Mouse (Mus musculus) c-Kit-positive CD71-negative TER-119-negative erythroid progenitor cells, embryonic 14.5 days (primary cell): ENCODE results near the gene Kdm8.
"Not testable (repeated sequence)": the region's sequence is repeated elsewhere in the genome, so short reads cannot be mapped to it uniquely, and the experiment has no call there.

Source experiments
- DNase-seq: peaks from one replicate; pipeline ENCODE4 v3.0.0-alpha.2; 2013; ENCODE audit warnings: low read depth

Gene Kdm8

DNA sequence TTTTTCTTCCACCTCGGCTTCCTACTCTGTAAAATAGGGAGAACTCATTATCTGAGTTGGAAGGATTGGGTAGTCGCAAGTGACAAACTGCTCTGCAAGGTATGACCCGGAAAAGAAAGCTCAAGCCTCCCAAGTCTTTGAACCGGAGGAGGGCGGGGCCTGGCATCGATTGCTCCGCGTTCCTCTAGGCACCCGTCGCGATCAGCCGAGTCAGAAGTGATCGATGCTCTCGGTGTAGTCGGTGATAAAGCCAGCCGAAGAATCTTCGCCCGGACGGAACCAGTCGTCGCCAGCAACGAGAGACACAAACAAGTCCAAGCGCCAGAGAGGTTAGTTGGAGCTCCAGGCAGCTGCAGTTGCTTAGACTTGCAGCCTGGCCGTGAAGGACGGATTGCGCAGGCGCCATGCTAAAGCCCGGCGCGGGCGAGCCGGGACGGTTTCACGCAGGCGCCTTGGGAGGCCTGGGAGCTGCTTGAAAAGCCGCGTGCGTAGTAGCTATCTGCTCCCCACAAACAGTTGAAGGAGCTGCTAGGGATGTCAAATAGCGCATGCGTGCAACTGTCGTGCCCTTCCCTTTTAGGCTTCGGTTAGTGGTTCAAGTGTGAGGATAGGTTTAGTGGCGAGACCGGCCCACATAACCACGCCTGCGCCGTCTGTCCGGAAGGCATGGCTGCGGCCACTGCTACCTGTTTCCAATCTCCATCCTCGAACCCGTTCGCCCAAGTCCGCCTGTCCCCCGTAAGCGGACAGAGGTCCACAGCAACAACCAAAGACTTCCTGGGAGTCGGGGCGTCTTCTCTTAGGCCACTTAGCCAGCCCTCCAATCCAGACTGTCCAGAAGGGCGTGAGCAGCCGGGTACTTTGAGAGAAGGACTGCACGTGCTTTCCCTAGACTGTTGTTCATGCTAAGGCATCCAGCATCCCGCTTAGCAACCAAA lies at the start of gene Kdm8:
Kdm8 (plus strand) TSS at position 213 of the 938 bp plus-strand sequence.
- peak; percentile 92 for DNase-seq

DNA sequence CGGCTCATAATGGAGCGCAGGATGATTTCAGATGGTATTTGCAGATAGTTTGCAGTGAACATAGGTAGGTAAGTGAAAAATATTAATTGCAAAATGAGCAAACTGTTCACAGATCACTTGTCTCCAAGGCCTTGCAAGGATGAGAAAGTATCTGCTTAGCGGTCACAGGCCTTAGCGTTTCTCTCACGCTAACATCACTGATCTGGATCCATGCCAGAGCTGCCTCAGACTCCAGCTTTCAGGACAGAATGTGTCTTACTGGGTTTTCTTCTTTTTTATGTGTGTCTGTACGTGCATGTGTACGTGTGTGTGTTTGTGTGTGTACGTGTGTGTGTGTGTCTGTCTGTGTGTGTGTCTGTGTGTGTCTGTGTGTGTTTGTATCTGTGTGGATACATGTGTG lies 46.4 kb upstream of the Kdm8 start:
- no peak for DNase-seq

DNA sequence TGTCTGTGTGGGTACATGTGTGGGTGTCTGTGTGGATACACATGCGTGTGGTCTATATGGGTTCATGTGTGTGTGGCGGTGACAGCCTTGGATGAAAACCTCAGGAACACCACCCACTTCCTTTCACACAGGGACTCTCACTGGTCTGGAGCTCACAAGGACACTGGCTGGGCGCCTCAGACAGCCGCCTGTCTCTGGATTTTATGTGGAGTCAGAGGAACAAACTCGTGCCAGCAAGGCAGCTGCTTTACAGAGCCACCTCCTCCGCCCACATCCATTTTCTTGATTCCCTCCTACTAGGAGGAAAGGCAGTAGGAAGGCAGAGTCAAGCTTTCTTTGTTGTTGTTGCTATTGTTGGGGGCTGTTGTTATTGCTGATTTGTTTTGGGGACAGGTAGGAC lies 45.8 kb upstream of the Kdm8 start:
- no peak for DNase-seq

DNA sequence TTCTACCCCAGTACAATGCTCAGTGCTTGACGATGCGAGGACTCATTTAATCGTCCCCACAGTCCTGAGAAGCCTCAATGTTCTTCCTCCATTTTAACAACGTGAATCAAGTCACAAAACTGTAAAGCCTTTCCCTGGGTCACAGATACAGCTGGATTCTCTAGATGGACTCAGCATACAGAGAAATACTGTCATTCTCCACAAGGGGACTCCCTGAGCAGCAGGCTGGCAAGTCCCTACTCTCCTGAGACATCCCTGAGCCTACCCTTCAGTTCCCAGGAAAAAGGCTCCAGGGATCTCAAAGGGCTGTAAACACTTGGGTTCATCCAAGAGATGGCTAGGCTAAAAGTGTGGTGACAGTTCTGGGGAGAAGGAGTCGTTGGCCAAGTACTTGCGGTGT lies 37.3 kb upstream of the Kdm8 start:
- DNase-seq, result no peak

DNA sequence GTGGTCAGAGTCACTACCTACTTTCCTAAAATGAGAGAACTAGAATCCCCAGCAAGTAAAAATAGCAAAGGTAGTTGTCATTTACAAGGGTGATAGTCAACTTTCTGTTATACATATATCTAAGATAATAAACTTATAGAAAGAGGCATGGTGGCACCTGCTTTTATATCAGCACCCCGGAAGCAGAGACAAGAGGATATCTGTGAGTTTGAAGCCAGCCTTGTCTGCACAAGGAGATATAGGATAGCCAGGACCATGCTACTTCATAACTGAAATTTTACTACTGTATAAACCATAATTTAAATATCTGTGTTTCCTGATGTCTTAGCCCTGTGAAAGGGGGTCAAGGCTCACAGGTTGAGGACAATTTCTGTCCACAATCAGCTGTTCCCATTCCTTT lies 29.4 kb upstream of the Kdm8 start:
- DNase-seq, result no peak

DNA sequence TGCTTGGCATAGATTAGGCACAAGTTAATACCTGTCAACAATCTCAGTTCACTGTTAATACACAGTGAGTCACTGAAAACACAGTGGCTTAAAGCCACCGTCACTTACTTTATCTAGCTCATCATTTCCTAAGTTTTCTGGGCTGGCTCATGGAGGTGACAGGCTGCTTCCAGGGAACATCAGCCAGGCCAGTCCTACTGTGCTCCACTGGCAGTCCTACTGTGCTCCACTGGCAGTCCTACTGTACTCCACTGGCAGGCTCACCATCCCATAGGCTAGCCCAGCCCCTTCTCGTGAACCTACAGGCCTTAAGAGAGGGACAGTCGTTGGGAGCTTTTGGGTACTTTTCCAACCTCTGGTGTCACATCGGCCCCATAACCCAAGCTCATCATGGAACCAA lies 28.7 kb upstream of the Kdm8 start:
- no peak for DNase-seq

DNA sequence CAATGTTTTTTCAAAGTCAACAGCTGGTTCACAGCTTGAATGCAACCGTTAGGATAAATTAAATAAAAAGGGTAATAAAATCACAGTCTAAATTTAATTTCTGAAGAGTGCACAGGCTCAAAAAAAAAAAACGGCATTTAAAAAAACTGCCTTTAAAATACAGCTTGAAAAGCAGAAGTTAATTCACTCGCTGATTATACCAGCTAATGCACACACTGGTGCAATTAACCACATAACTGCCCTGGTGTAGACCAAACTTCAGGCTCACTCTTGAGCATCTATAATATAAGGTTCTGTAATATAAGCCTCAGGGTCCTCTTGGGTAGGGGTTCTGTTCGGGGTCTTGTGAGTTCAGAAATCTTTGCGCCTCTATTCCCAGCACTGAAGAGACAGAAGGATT lies 27.7 kb upstream of the Kdm8 start:
- DNase-seq, result no peak

DNA sequence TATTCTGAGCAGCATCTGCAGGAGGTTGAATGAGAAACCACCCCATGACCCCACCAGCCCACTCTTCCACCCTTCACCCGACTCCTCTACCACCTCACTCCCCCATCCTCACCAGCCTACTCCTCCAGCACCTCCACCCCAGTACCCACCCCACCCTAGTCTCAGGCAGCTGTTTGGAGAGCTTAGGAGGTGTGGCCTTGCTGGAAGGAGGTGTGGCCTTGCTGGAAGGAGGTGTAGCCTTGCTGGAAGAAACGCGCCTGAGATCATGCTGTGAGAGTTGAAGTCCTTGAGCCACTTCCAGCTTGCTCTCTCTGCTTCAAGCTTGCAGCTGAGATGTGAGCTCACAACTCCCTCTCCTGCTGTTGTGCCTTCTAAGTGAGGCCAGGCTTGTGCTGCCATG lies 26.1 kb upstream of the Kdm8 start:
- no peak for DNase-seq

DNA sequence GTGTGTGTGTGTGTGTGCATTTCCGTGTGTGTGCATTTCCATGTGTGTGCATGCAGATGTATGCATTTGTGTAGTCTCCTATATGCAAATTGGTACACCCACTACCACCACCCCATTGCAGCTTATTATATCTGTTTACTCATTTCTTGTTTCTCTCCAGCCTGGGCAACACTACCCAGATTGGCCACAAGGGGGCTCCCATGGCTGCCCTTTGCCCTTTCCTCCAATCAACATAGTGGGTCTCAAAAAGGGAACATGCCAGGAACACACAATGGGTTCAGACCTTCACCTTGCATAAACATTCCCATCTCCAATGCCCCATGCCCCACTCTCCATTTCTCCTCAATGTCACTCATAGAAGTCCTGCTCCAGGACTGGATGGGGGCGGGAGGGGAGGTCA lies 24.3 kb upstream of the Kdm8 start:
- DNase-seq, result peak; percentile 57

DNA sequence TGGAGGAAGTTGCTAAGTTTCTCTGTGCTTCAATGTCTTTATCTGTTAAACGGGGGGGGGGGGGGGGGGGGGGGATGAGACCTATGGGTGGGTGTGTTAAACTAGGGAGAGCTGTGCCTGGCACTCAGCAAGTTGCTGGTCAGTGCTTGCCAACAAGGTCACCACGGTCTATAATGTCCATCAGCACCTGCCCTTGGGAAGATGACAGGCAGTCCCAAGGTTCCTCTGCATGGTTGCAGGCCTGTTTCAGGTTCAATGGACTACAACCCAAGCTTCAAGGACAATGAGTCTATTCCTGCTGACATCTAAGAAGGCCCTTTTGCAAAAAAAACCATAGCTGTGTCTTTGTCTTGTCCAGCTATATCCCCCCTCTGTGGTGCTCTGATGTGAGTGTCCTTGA lies 22.6 kb upstream of the Kdm8 start:
- DNase-seq, result no peak

DNA sequence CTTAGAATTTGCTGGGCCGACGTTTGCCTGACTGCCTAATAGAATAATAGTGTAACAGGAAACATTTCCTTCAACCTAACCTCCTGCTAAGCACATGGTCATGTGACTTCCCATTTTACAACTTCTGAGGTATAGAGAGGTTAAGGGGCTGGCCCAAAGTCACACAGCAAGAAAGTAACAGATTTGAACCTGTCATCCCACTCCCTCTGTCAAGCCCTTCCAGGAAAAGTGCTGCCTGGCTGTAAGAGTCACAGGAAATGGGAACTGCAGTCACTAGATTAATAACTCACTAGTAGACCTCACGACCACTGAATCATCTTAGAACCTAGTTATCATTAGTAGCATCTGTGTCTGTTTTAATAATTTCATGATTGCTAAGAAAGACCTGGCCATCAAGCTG lies 21.4 kb upstream of the Kdm8 start:
- no peak for DNase-seq

DNA sequence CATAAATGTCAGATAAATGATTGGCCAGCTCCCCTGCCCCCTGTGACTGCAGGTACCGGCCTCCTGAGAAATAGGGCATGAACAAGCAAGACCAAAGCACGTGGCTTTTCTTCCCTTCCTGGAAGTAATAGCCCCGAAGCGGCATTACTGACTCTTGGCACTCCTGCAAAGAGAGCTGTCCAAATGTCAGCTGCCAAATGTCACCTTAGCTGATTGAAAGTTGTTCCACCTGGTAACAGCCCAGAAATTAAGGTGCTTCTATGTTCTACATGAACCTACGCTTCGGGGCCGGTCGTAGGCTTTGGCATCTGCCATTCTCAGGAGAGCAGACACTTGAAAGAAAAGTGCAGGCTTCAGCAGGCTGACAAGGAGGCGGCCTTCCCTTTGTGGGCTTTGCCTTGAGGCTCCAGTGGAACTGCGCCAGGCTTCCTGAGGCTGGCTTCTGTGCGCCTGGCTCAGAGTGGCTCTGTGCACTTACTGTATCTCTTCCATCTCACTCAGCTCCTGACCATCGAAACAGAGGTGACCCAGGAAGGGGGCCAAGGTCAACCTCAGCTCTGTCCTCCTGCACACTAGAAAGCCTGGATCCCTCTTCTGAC lies 16.9 kb upstream of the Kdm8 start:
- DNase-seq, result no peak

DNA sequence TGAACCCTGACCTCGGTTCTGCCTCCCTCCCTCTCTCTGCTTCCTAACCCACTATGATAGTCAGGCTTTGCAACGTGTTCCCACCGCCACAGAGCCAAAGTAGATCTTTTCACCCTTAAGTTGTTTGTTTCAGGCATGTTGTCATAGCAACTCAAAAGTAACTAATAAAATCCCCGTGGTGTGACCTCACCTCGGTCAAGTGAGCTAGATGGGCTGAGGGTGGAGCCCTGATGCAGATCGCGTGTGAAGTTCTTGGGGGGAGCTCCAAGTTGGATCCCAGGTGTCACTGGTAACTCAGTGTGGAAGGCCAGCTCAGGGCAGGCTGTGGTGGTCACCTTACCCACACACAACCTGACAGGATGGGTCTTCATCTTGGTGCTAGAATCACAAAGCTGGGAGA lies 16.1 kb upstream of the Kdm8 start:
- no peak for DNase-seq

DNA sequence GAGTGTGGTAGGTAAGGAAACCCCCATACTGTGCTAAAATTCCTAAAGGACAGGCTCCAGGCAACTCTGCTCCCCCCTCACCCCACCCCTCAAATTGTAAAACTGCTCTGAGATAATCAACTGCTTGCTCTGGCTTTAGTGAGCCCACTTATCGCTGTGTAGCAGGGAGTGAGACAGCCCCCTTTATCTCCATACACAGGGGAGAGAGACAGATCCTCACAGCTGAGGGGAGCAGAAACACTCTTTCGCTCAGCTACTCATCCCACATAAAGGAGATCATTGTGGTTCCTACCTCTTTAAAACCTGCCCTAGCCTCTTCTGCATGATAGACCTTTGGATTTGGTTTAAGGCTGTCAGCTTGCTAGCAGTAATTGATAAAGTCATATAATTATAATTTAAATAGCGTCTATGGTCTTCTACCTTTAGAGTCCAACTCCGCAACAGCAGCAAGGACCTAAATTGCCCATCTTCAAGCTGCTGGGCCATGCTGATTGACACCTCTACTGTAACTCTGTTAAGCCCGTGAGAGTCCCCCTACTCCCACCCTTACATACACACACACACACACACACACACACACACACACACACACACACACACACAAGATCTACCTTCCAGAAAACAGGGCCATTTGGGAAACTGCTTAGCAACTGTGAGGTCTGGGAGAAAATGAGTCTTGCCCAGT lies 15.5 kb upstream of the Kdm8 start:
- DNase-seq, result not testable (repeated sequence)

DNA sequence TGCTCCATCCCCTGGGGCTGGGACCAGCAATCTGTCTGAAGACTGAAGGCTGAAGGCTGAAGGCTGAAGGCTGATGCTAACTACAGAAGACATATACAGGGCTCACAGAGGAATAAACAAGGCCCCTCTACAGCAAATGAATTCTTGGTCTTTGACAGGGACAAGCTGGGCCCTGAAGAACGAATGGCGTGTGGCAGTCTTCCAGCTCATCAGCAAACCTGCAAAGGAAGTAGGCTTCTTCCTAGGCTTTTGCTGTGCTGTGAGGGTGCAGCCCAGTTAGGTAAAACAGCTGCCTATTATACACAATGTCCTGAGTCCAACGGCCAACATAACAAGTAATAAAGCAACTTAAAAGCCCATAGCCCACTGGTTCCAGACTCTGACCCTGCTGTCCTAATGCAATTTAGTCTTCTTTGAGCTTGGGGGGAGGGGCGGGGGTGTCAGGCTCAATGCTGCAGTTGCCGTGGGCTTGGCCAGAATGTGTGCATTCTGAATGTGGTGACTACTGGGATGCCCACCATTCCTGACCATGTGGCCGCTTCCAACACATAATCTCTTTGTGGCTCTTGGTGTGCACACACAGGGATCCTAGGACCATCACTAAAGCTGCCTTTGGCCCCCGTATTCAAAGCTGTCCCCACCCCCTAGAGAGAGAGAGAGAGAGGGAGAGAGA lies 14.2 kb upstream of the Kdm8 start:
- DNase-seq, result no peak

DNA sequence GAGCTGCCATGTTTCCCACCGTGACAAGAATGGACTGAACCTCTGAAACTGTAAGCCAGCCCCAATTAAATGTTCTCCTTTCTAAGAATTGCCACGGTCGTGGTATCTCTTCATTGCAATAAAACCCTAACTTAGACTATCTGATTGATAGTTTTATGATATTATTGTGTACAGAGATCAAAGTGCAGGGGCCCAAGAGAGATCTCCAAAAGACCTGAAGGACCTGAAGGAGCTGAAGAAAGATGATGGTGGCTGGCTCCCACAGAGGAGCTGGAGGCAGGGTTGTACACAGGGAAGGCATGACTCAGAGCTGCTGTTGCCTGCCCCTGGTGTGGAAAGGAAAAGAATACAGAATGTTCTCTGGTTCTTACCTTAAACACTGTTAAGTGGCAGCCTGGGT lies 10.6 kb upstream of the Kdm8 start:
- no peak for DNase-seq

DNA sequence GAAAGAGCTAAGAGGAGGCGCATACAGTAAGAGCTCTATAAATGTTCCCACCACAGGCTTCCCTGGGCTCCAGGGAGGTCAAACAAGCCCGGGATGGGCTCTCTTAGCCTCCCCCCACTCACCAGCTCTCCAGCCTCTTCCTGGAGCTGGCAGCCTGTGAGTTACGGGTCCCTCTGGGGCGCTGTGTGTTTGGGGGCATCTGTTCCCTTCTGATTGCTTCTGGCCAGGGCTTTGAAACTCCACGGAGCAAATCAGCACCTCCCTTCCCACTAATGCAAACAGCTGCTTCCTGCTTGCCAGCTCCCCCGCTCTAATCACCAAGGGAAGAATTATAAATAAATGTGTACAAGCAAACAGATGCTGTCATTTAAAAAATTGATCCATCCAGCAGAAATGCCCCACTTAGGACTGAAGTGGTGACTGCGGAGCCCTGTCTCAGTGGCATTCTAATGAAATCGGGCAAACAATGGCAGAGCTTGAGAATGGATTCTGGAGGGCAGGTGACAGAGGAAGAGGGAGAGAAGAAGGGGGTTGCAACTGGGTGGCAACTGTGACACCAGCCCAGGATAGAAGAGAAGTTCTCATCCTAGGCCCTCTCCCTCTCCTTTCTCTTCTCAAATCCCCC lies 9.7 kb upstream of the Kdm8 start:
- DNase-seq, result no peak

DNA sequence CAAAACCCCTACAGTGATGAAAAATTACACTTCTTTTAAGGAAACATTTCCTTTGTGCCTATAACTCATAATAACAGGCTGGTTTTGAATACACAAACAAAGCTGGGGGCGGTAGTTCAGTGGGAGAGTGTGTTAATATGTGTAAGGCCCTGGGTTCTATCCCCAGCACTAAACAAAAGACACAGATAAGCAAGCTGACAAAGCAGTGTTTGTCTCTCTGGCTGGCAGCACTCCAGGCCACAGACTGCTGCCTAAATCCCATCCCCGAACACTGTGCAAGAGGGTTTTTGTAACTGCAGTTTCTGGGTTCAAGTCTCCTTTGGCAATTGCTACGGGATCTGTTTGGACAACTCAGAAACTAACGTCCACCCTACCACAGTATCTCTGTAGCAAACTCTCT lies 2.2 kb upstream of the Kdm8 start:
- no peak for DNase-seq

DNA sequence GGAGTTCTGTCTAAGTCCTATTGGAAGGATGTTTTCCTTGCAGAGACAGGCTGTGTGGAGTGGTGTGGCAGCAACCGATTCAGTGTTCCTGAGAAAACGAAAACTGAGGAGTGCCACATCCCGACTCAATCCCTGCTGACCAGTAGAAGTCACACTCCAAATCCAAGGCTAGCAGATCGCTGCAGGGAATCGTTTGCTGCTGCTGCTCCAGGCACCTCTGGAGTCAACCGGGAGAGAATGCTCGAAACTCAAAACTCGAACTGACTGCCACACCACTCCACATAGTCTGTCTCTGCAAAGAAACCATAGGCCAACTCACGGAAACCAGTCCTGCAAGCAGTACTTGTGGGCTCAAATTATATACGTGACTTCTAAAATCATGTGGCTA lies 406 bp upstream of the Kdm8 start:
- no peak for DNase-seq

DNA sequence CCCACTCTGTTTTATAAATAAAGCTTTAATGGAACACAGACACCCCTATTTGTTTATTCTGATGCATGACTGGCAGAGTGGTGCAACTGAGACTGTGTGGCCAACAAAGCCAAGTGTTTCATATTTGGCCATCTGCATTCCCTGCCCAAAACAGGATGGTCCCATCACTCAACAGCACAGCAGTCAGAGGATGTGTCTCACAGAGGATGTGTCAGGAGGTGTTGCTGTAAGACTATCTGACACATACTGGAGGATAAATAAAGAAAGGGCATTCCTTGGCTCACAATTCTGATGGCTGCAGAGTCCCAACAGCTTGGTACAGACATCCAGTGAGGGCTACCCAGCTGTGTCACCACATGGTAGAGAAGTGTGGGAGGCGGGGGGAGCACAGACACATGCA lies 6.2 kb downstream of the Kdm8 start:
- no peak for DNase-seq

DNA sequence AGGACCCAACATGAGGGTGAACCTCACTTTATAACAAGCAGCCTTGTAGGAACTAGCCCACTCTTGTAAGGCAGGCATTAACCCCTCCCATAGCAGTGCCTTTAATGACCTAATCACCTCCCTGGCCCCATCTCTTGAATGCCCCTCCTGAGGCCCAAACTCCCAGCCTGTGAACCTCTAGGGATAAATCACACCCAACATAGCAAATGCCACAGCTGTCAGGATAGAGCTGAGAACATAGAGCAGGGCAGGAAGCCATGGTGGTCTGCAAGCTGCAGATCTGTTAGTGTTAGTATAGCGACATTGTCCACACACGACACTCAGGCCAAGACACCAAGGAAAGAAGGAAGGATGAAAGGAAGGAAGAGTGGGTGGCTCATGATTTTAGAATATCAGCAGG lies 6.6 kb downstream of the Kdm8 start:
- DNase-seq, result no peak

DNA sequence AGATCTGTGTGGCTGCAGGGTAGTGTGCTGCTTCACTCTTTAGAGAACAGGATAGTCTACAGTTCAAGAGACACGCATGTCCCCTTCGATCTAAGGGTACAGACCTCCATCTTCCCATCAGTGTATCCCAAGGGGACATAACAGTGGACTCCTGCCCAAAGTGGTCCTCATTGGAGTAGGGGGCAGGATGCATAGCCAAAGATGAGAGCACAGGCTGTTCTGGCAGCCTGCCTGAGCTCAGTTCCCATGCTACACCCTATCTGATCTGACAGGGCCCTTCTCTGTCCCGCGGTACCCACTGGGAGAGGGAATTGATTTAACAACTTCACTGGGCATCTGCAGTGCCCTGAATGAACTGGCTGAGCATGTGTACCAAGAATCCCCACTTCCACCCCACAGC lies 9.2 kb downstream of the Kdm8 start:
- no peak for DNase-seq
